Comparison of ENCODE assay signal across 9 mouse cellular contexts in the genomic region with DNA sequence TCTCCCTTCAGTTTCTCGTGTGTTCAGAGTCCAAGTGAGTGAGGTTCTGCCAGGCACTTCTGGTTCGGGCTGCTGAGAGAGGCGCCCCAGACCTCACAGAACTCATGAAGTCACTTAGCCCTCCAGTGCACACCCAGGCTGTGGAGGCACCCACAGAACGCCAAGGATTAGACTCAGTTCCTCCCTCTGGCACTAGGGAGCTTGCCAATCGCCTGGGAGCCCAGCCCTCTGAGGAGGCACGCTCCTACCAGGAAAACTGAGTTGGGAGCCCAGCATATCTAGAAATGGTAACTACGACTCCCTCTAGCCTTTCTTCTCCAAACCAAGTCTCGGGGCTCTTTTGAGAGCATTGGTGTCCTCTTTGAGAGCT. TPM values are rescaled to one million over a fixed set of nuclear protein-coding genes. Genes with fewer than 3 reads are reported as not detected.
DNase-seq lines count a peak whose midpoint lies in the region; ATAC-seq lines count a peak whose summit lies in the region.
"Had no signal": no experiment of that assay in that cellular context is flagged by ENCODE, and none has a peak within 500 bp of the region (broad histone marks: within the 10 kb centered on the region; RNA-seq: fewer than 3 reads in every experiment).

No protein-coding gene starts in this region.

- peaks cover 38% of the 10 kb centered on the region for H3K4me1 ChIP-seq in heart, embryonic 12.5 days (replicated peaks)
- H3K4me1 ChIP-seq in lung, embryonic 15.5 days, result peaks cover 47% of the 10 kb centered on the region
- H3K4me1 ChIP-seq in forebrain, embryonic 15.5 days, result peaks cover 32% of the 10 kb centered on the region
- peaks cover 42% of the 10 kb centered on the region for H3K4me1 ChIP-seq in neural tube, embryonic 15.5 days

- no peaks in the 10 kb centered on the region for H3K9me3 ChIP-seq in heart, embryonic 12.5 days (replicated peaks)
- H3K9me3 ChIP-seq in lung, embryonic 15.5 days, result no peaks in the 10 kb centered on the region
- H3K9me3 ChIP-seq in forebrain, embryonic 15.5 days, result no peaks in the 10 kb centered on the region
- H3K9me3 ChIP-seq in neural tube, embryonic 15.5 days (replicated peaks), result no peaks in the 10 kb centered on the region

- no peak overlapping the region for H3K4me2 ChIP-seq in heart, embryonic 12.5 days
- no peak overlapping the region for H3K4me2 ChIP-seq in lung, embryonic 15.5 days
- H3K4me2 ChIP-seq in forebrain, embryonic 15.5 days (replicated peaks), result no peak overlapping the region
- no peak overlapping the region for H3K4me2 ChIP-seq in neural tube, embryonic 15.5 days

- WGBS in heart, embryonic 12.5 days, result 74% methylated on average over 8 of the region's 8 CpGs
- WGBS in lung, embryonic 15.5 days, result 53% methylated on average over 8 of the region's 8 CpGs
- WGBS in forebrain, embryonic 15.5 days, result 67% methylated on average over 8 of the region's 8 CpGs
- WGBS in neural tube, embryonic 15.5 days, result 81% methylated on average over 8 of the region's 8 CpGs

- H3K9ac ChIP-seq in heart, embryonic 12.5 days, result 0 out of 2 replicates have a peak overlapping the region, but pooled peaks have one; percentile 1
- no peak overlapping the region for H3K9ac ChIP-seq in lung, embryonic 15.5 days
- no peak overlapping the region for H3K9ac ChIP-seq in forebrain, embryonic 15.5 days (replicated peaks)
- H3K9ac ChIP-seq in neural tube, embryonic 15.5 days (replicated peaks), result no peak overlapping the region

- no peaks in the 10 kb centered on the region for H3K36me3 ChIP-seq in heart, embryonic 12.5 days
- no peaks in the 10 kb centered on the region for H3K36me3 ChIP-seq in lung, embryonic 15.5 days
- H3K36me3 ChIP-seq in forebrain, embryonic 15.5 days, result no peaks in the 10 kb centered on the region
- no peaks in the 10 kb centered on the region for H3K36me3 ChIP-seq in neural tube, embryonic 15.5 days

- no peaks in the 10 kb centered on the region for H3K27me3 ChIP-seq in heart, embryonic 12.5 days (replicated peaks)
- no peaks in the 10 kb centered on the region for H3K27me3 ChIP-seq in lung, embryonic 15.5 days
- H3K27me3 ChIP-seq in forebrain, embryonic 15.5 days, result no peaks in the 10 kb centered on the region; the same call in 1 of the 2 replicates
- H3K27me3 ChIP-seq in neural tube, embryonic 15.5 days (replicated peaks), result no peaks in the 10 kb centered on the region

- ATAC-seq in heart, embryonic 12.5 days (ENCODE audit: insufficient number of reproducible peaks, low FRiP score), result no peak
- ATAC-seq in lung, embryonic 15.5 days (ENCODE audit: borderline replicate concordance, extremely low read depth, low FRiP score, low TSS enrichment), result no peak; the same call in 1 of the 2 replicates
- peak; percentile 18; the same call in 1 of the 2 replicates for ATAC-seq in forebrain, embryonic 15.5 days (replicated peaks)
- no peak for ATAC-seq in neural tube, embryonic 15.5 days (ENCODE audit: low FRiP score)

- H3K4me3 ChIP-seq in heart, embryonic 12.5 days, result no peak overlapping the region
- no peak overlapping the region for H3K4me3 ChIP-seq in lung, embryonic 15.5 days
- no peak overlapping the region for H3K4me3 ChIP-seq in forebrain, embryonic 15.5 days
- no peak overlapping the region for H3K4me3 ChIP-seq in neural tube, embryonic 15.5 days (replicated peaks)

- H3K27ac ChIP-seq in heart, embryonic 12.5 days (ENCODE audit: poor library complexity, severe bottlenecking), result no peak overlapping the region
- peak overlapping the region; percentile 87 for H3K27ac ChIP-seq in lung, embryonic 15.5 days
- peak overlapping the region; percentile 71 for H3K27ac ChIP-seq in forebrain, embryonic 15.5 days (replicated peaks)
- H3K27ac ChIP-seq in neural tube, embryonic 15.5 days (replicated peaks), result peak overlapping the region; percentile 46; the same call in 1 of the 2 replicates

- no peak for DNase-seq in heart, adult 11 months
- no peak for DNase-seq in lung, postnatal 25 days (ENCODE audit: low spot score)
- no peak for DNase-seq in adrenal gland, postnatal 36 days
- DNase-seq in right cerebral cortex, adult 2 months (ENCODE audit: low spot score in 2 of 2), result no peak

RNA-seq across cellular contexts. Expression of a gene that starts 40.6 kb away (rescaled TPM):
- polyA plus RNA-seq in heart, embryonic 12.5 days (2016; fragmentation: Nextera tagmentation; extraction: Ambion mirVana), result 61.1 and 69.0 TPM in 2 replicates
- polyA plus RNA-seq in lung, embryonic 15.5 days (2015; fragmentation: Nextera tagmentation; extraction: Ambion mirVana), result 525 and 559 TPM in 2 replicates
- 29.7 and 48.5 TPM in 2 replicates for polyA plus RNA-seq in forebrain, embryonic 15.5 days (2015; fragmentation: Nextera tagmentation; extraction: Ambion mirVana)
- 96.8 and 132 TPM in 2 replicates for polyA plus RNA-seq in neural tube, embryonic 15.5 days (2015; fragmentation: Nextera tagmentation; extraction: Ambion mirVana)
- 100 to 1,000 TPM; 490 to 535 TPM for total RNA-seq in adrenal gland, postnatal 36 days (2021)
- total RNA-seq: common myeloid progenitor, adult 5-6 weeks had no signal
